Comparison of ENCODE assay signal across 25 mouse cellular contexts in genomic region chr14:22743264-22743663, GRCm38 (mm10).
"Had no signal": no experiment of that assay in that cellular context is flagged by ENCODE, and none has a peak within 500 bp of the region (broad histone marks: within the 10 kb centered on the region; RNA-seq: fewer than 3 reads in every experiment).

No protein-coding gene starts in this region.

- H3K36me3 ChIP-seq: limb, embryonic 12.5 days; limb, embryonic 15.5 days; midbrain, embryonic 12.5 days; neural tube, embryonic 13.5 days had no signal

- H3K4me3 ChIP-seq: left cerebral cortex, adult 2 months; limb, embryonic 12.5 days; limb, embryonic 15.5 days; megakaryocyte, embryonic 14.5 days; midbrain, embryonic 12.5 days; myocyte; neural tube, embryonic 13.5 days had no signal

- ATAC-seq: liver, postnatal 0 days; lung, postnatal 0 days; midbrain, embryonic 16.5 days had no signal

- H3K27ac ChIP-seq: left cerebral cortex, adult 2 months; limb, embryonic 12.5 days; limb, embryonic 15.5 days; liver, embryonic 14.5 days; macrophage; midbrain, embryonic 12.5 days; neural tube, embryonic 13.5 days had no signal

- H3K4me1 ChIP-seq: megakaryocyte, embryonic 14.5 days had no signal

- DNase-seq: kidney, adult 11 months; kidney, adult 9 months; kidney, postnatal 14 days; kidney, postnatal 4 days; left cerebral cortex, postnatal 4 days; liver, postnatal 0 days; lung, embryonic 14.5 days; retina, postnatal 1 day; right cerebral cortex, postnatal 25 days; spleen, adult 18-20 months; thymus, adult 2 months; thymus, postnatal 14 days; thymus, postnatal 4 days had no signal

- H3K4me2 ChIP-seq: limb, embryonic 12.5 days; limb, embryonic 15.5 days; liver, embryonic 11.5 days; lung, embryonic 14.5 days; midbrain, embryonic 12.5 days; neural tube, embryonic 13.5 days had no signal

- H3K9ac ChIP-seq: limb, embryonic 12.5 days; limb, embryonic 15.5 days; liver, embryonic 14.5 days; liver, postnatal 0 days; lung, embryonic 14.5 days; midbrain, embryonic 12.5 days; neural tube, embryonic 13.5 days had no signal

- H3K9me3 ChIP-seq: limb, embryonic 12.5 days; limb, embryonic 15.5 days; megakaryocyte, embryonic 14.5 days; midbrain, embryonic 12.5 days; neural tube, embryonic 13.5 days had no signal

- H3K27me3 ChIP-seq: limb, embryonic 12.5 days; limb, embryonic 15.5 days; megakaryocyte, embryonic 14.5 days had no signal
